Mouse (Mus musculus): ENCODE measurements around the gene Scimp.

The Scimp gene

DNA sequence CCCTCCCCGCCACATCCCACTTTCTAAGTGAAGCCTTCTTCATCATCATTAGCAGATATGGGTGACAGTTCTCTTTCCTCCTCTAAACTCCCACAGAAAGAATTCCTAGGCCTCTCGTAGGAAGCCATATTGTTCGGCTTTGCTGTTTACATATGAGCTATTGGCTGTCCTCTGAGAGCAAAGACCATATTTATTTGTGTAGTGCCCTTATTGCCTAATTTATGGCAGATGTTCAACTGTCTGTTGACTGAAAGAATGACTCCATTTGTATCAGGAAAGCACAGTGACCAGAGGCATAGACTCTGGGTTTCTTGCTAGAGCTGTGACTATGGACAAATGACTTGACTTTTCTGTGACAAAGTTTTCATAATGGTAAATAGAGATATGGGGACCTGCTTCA, 70.8 kb downstream of the Scimp start:
- Histone ChIP-seq H3K27me3 (ENCODE audit: control insufficient read depth, insufficient read depth, low read length, poor library complexity, severe bottlenecking) (no peaks in the 10 kb centered on the region), H3K36me3 (ENCODE audit: control insufficient read depth, insufficient read depth, low read length, poor library complexity, severe bottlenecking) (no peaks in the 10 kb centered on the region)
- no peak for DNase-seq (ENCODE audit: low read depth, low spot score)
